Mouse (Mus musculus) embryonic stem cell, embryonic (primary cell): ENCODE results near the gene Gsk3b.

Source experiments
- CTCF ChIA-PET, 4 experiments: fragments of 300-600 bp in 2 of 4; fragments of 350-600 bp in 2 of 4; sonication (Branson Sonifier 250); formaldehyde crosslinking; loops; one replicate each; lab custom pipeline; 2022; ENCODE audit warnings: inconsistent platforms in 2 of 4; lab: Charles Lee
- POLR2A ChIA-PET, 4 experiments: fragments of 300-600 bp in 2 of 4; fragments of 350-600 bp in 2 of 4; sonication (Branson Sonifier 250); formaldehyde crosslinking; loops; one replicate each; lab custom pipeline; 2022; ENCODE audit warnings: antibody characterized with exemption in 4 of 4, inconsistent platforms in 1 of 4; lab: Charles Lee

Gsk3b gene

DNA sequence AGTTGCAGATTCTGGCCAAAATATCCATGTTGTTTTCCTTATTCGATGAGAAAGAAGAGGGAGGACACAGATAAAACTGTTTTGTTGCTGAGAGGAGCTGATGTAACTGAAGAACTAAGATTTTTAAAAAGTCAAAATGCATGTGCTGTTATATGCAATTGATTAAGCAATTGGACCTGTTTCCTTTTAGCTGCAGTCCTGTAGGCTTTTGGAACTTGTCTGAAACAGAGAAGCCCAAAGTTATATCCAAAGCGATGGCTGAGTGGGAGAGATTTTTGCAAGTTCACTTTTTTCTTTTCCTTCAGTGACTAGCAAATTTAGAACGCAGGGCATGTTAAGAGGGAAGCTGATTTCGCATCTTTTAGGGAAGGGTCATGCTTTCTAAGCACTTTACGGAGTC lies 2.9 kb downstream of the Gsk3b start:
- ChIA-PET CTCF (no interaction called here), POLR2A (interaction anchor here in 1 of 4 experiments (1.0 to 4.1 kb wide), 3 partner anchors 78 to 354 kb away, joined by 3 to 24 read pairs (median 5); no protein-coding TSS in a partner anchor)

DNA sequence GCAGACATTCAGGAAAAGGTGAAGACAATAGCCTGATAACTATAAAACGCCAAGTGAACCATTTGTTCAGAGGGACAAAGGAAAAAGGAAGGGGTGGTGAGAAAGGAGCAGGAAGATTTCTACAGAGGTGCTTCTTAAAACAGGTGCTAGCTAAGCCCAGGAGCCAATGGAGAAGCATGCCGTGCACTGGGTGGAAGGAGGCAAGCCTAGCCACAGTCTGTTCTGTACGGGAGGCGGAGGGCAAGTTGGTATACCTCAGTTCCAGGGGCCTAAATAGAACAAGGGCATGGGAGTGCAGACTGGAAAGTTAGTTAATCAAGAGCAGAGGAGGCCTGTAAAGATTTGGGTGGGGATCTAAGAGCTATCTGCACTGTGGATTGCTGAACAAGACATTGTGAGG lies 3.8 kb downstream of the Gsk3b start:
- CTCF ChIA-PET, result interaction anchor here in 1 of 4 experiments (0.7 kb wide), 1 partner anchor 39 kb away, joined by 3 read pairs; no protein-coding TSS in a partner anchor
- POLR2A ChIA-PET, result interaction anchor here in 3 of 4 experiments (0.5 to 1.3 kb wide), 7 partner anchors 8 to 162 kb away, joined by 3 to 5 read pairs (median 3); no protein-coding TSS in a partner anchor

DNA sequence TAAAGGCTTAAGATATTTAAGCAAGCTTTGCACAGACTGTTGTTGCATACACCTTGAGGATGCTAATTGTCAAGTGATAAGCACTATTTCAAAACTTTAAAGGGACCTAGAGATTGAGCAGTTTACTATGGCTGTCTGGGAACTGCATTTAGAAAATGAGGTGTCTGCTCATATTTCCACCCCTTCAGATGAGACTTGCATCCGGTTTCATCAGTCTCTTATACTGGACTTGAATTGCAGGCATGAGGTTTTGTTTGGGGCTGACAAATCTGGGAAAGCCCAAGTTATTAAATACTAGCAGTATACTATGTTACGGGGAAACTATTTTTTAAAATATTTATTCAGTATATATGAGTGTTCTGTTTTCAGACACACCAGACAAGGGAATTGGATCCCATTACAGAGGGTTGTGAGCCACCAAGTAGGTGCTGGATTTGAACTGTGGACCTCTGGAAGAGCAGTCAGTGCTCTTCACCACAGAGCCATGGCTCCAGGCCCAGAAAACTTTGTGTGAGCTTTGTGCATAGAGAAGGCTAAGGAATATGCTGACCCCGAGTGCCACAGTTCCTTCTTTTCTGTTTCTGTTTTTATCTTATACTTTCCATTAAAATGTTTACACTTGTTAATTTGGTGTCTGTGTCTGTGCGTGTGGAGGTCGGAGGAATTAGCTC lies 6.5 kb downstream of the Gsk3b start:
- ChIA-PET CTCF (interaction anchor here in 1 of 4 experiments (0.5 to 0.8 kb wide), 2 partner anchors 96 to 102 kb away, joined by 3 to 6 read pairs; no protein-coding TSS in a partner anchor), POLR2A (interaction anchor here in 3 of 4 experiments (0.5 to 1.6 kb wide), 9 partner anchors 10 to 296 kb away, joined by 3 to 6 read pairs (median 4); no protein-coding TSS in a partner anchor)

DNA sequence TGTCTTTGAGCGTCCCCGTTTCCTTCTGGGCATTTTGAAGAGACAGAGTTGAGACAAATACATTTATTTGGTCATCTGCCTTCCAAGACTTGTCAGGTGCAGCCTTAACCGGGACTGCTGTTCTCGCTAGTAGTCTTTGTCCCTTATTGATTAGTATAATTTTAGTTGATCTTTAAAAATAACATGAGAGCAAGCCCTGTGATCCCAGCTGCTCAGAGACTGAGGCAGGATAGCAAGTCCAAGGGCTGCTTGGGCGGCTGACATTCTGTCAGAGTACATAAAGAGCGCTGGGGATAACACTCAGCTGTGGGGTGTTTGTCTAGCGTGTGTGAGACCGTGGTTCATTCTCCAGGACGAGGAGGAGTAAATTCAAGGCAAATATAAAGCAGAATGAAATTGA lies 8.7 kb downstream of the Gsk3b start:
- ChIA-PET POLR2A (interaction anchor here in 2 of 4 experiments (1.3 to 6.4 kb wide), 5 partner anchors 8 to 73 kb away, joined by 5 to 30 read pairs (median 7); partner anchors contain the start of gene Gsk3b (in 2 of the 2)), CTCF (no interaction called here)

DNA sequence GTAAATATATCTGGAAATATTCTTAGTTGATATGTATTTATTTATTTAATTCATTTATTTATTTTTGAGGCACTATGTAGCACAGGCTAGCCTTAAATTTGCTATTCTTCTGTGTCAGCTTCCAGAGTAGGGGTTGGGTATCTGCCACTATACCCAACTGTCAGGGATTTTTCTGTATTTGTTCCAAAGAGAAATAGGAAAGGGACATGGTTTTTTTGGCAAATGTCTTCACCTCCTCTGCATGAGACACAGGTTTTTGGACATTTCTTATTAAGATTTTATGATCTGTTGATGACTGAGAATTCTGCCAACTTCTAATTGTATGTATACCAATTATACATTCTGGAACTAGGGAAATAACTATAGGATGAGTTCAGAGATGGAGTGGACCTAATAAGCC lies 10.5 kb downstream of the Gsk3b start:
- CTCF ChIA-PET, result no interaction called here
- POLR2A ChIA-PET, result interaction anchor here in 2 of 4 experiments (1.0 to 6.4 kb wide), 4 partner anchors 10 to 30 kb away, joined by 3 to 30 read pairs (median 14); partner anchors contain the start of gene Gsk3b (in 2 of the 2)

DNA sequence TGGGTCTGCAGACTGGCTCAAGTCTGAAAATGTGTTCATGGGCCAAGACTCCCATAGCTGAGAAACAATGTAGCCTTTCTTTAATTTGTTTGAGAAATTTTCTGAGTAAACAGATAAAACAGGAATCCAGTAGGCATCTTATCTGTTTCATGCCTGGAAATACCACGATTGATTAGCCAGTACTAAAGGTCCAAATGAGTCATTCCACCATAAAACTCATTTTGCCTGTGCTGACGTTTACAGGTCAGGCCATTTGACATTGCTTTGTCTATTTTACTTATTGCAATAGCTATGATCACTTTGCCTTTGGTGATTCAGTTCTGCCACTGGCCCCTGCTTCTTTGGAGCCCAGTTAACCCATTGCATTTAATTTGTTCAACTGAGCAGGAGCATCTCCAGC lies 11.8 kb downstream of the Gsk3b start:
- POLR2A ChIA-PET, result interaction anchor here in 2 of 4 experiments (0.6 to 6.4 kb wide), 6 partner anchors 8 to 256 kb away, joined by 3 to 30 read pairs (median 3); partner anchors contain the start of gene Gsk3b (in 2 of the 2)

DNA sequence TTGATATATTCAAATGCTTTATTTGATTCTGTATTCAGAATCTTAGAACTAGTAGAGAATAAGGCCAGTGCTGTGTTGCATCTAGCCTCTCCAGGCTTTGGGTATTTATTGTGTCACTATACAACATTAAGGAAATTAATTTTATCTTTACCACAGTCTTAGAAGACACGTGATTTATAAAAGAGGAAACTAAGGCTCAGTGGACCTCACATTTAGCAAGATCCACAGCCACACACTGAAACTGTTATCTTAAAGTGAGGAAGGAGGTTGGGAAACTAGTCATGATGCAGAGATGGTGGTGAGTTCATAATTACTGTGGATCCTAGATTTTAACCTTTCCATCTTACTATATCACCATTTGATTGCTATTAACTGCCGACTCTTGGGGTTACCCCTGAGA lies 16.7 kb downstream of the Gsk3b start:
- ChIA-PET POLR2A (interaction anchor here in 2 of 4 experiments (1.5 to 2.3 kb wide), 2 partner anchors 10 to 17 kb away, joined by 3 to 10 read pairs; partner anchors contain the start of gene Gsk3b (in 1 of the 2)), CTCF (interaction anchor here in 1 of 4 experiments (0.6 kb wide), 1 partner anchor 9 kb away, joined by 3 read pairs; no protein-coding TSS in a partner anchor)

More for the DNA sequence above, 11.8 kb downstream of the Gsk3b start:
- CTCF ChIA-PET, result no interaction called here

DNA sequence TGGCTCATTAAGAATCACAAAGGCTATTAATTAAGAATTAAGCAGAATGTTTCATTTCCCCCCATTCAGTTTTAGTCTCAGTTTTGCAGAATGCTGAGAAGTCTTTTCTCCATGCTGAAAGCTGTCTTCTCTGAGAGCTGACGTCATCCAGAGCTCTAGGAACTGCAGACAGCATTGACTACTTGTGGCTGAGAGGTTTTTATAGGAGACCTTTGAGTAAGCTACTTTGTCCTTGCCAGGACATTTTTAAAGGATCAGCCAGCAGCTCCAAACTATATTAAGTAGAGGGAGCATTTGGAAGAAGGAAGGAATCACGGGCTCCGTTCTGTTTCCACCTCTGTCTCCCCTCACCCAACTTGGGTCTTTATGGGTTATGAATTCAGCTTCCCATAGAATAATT lies 17.7 kb downstream of the Gsk3b start:
- ChIA-PET POLR2A (interaction anchor here in 3 of 4 experiments (0.6 to 2.3 kb wide), 5 partner anchors 12 to 312 kb away, joined by 3 to 10 read pairs (median 4); partner anchors contain the start of gene Gsk3b (in 2 of the 3)), CTCF (no interaction called here)

DNA sequence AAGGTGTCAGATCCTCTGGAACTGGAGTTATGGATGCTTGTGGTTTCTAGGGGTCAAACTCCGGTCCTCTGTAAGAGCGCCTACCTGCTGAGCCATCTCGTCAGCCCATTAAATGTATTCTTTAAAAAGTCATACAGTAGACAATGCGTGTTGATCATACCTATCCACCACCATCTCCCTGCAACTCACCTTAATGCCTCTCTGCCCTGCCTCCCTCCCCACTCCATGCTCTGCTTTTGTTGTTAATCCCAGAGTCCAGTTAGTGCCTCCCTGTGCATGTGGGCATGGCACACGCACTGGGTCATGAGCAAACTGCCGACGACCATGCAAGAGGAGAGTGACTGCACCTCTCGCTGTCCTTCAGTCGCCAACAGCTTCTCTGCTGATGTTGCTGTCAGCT lies 21.2 kb downstream of the Gsk3b start:
- POLR2A ChIA-PET, result interaction anchor here in 3 of 4 experiments (0.5 to 2.2 kb wide), 4 partner anchors 20 to 166 kb away, joined by 3 to 13 read pairs (median 8); partner anchors contain the start of gene Gsk3b (in 2 of the 3)
- CTCF ChIA-PET, result no interaction called here

DNA sequence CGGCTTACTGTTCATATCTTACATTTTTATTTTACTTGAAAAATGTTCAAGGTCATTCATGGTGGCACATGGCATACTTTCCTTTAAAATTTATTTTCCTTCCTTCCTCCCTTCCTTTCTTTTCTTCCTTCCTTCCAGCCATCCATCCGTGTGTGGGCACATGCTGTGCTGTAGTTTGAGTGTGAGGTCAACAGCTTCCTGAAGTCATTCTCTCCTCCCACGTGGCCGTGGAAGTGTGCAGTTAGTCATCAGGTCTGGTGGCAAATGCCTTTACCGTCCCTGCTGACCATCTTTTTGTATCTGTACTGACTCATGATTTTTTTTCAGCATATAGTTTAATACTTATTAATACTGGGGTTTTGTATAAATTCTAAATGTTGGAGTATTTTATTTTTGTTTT lies 21.8 kb downstream of the Gsk3b start:
- POLR2A ChIA-PET, result interaction anchor here in 3 of 4 experiments (0.5 to 2.2 kb wide), 4 partner anchors 20 to 166 kb away, joined by 3 to 13 read pairs (median 8); partner anchors contain the start of gene Gsk3b (in 2 of the 3)
- CTCF ChIA-PET, result interaction anchor here in 1 of 4 experiments (0.5 kb wide), 1 partner anchor 197 kb away, joined by 3 read pairs; no protein-coding TSS in a partner anchor

DNA sequence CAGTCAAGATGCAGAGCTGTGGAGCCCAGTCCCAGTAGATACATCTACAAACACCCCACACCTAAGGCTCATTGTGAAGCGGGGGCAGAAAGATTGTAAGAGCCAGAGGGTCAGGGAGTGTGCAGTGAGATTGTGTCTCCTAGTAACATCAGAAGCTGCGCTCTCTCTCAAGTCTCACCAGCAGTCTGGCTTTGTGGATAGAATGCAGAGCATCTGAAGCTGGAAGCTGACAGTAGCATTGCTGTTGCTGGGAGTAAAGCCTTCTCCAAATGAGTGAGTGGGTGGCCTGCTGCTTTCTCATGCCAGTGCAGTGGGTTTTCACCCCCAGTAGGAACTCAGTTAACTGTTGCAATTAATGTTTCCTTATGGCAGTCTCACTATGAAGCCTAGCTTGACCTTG lies 25.3 kb downstream of the Gsk3b start:
- ChIA-PET CTCF (interaction anchor here in 2 of 4 experiments (0.9 to 1.4 kb wide), 4 partner anchors 23 to 84 kb away, joined by 3 to 8 read pairs (median 4); no protein-coding TSS in a partner anchor), POLR2A (interaction anchor here (0.6 to 2.5 kb wide), 13 partner anchors 11 to 135 kb away, joined by 3 to 14 read pairs (median 4); partner anchors contain the start of gene Gsk3b (in 3 of the 4))

DNA sequence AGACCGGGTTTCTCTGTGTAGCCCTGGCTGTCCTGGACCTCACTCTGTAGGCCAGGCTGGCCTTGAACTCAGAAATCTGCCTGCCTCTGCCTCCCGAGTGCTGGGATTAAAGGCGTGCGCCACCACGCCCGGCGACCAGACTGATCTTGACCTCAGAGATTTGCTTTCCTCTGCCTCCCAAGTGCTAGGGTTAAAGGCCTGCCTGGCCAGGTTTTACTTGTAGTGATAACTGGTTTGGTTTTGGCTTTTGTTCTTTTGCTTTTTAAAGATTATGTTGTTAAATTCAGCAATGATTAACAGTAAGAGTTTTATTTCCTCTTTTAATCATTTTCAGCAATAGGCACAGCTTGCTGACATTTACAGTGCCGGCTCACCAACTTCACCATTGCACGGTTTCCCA lies 29.1 kb downstream of the Gsk3b start:
- ChIA-PET CTCF (interaction anchor here in 1 of 4 experiments (1.3 kb wide), 1 partner anchor 19 kb away, joined by 3 read pairs; no protein-coding TSS in a partner anchor), POLR2A (interaction anchor here in 1 of 4 experiments (1.0 to 1.9 kb wide), 4 partner anchors 12 to 33 kb away, joined by 3 to 5 read pairs (median 4); partner anchors contain the start of gene Gsk3b)

DNA sequence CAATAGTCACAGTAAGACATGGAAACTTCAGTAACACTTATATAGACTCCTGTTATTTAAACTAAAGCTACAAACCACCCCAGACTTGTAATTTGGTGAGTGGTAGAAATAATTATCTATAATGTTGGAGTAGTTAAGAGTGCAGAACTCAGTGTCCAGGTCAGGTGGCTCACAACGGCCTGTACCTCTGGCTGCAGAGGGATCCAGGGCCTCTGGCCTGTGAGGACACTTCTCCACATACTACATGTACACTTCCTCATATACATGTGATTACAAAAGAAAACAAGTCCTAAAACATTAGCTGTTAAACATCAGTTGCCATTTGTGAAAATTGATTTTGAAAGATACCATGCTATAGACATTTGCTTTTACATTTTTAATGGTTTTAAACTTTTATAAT lies 29.9 kb downstream of the Gsk3b start:
- POLR2A ChIA-PET, result interaction anchor here in 2 of 4 experiments (0.5 to 1.9 kb wide), 5 partner anchors 12 to 435 kb away, joined by 3 to 6 read pairs (median 4); no protein-coding TSS in a partner anchor
- CTCF ChIA-PET, result interaction anchor here in 1 of 4 experiments (1.4 kb wide), 2 partner anchors 78 to 124 kb away, joined by 4 to 5 read pairs; no protein-coding TSS in a partner anchor

DNA sequence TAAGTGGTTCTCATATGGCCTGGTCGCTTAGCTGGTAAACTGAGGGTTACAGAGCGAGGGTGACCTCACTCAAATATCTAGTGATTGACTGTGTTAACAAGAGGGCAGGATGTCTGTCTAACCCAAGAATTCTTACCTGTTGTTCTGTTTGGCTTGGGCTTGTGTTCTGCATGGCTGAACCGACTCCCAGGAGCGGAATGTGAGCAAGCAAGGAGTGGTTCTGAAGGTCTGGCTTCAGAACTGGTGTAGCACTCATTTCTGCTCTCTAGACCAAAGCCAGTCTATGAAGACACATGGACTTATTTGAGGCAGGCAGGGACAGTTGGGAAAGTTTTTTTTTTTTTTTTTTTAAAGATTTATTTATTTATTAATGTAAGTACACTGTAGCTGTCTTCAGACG lies 30.5 kb downstream of the Gsk3b start:
- CTCF ChIA-PET, result interaction anchor here in 3 of 4 experiments (0.6 to 1.4 kb wide), 7 partner anchors 78 to 1935 kb away, joined by 3 to 11 read pairs (median 4); no protein-coding TSS in a partner anchor
- POLR2A ChIA-PET, result interaction anchor here in 2 of 4 experiments (0.5 to 1.9 kb wide), 3 partner anchors 13 to 436 kb away, joined by 3 to 6 read pairs (median 5); no protein-coding TSS in a partner anchor

DNA sequence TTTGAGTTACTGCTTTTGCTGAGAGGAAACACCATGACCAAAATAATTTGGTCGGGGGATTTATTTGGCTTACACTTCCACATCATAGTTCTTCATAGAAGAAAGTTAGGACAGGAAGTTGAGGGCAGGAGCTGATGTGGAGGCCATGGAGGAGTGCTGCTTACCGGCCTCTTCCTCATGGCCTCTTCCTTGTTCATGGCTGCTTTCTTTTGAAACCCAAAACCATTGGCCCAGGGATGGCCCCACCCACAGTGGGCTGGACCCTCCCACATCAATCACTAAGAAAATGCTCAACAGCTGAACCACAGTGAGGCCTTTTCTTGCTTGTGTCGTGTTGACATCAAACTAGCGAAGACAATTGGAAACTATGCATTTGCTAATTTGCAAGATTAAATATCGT lies 40.4 kb downstream of the Gsk3b start:
- ChIA-PET POLR2A (interaction anchor here in 3 of 4 experiments (0.6 to 2.8 kb wide), 6 partner anchors 15 to 41 kb away, joined by 3 to 12 read pairs (median 5); partner anchors contain the start of gene Gsk3b (in 2 of the 3)), CTCF (no interaction called here)

DNA sequence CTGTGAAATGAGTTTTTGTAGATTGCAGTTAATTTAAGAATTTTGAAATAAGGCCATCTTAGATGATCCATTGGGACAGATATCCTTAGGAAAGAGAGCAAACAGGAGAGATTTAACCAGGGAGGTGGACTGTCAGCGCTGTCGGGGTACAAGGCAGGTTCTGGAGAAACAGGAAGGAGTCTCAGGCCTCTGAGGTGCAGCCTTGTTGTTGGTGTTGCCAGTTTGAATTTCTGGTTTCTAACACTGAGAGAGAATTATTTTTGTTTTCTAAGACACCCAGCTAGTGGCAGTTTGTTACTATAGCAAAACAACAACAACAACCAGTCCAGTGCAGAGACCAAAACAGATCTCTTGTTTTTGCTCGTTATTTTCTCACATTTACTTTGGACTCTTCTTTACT lies 42.2 kb downstream of the Gsk3b start:
- CTCF ChIA-PET, result no interaction called here

DNA sequence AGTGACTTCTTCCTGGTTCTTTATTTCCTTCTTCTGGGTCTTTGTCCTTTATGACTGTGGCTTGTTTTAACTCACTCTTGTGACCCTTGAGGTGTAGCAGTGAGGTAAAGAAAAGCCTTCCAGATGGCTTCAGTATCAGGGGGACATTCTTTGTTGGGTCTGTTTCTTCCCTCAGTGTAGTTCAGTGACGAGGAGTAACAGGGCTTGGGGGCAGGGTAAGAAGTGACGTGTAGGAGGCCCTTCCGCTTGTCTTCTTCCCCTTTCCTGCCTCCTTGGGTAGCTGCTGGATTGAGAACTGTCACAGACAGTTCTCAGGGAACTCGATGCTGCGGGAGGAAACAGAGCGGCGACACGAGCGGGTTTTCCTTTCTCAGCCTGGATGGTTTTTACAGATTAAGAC lies 43.0 kb downstream of the Gsk3b start:
- CTCF ChIA-PET, result interaction anchor here in 2 of 4 experiments (0.6 to 0.7 kb wide), 2 partner anchors 39 to 137 kb away, joined by 3 read pairs; no protein-coding TSS in a partner anchor
- POLR2A ChIA-PET, result interaction anchor here in 2 of 4 experiments (1.0 to 2.2 kb wide), 11 partner anchors 8 to 114 kb away, joined by 3 to 13 read pairs (median 4); partner anchors contain the start of gene Gsk3b (in 2 of the 2)

More for the DNA sequence above, 42.2 kb downstream of the Gsk3b start:
- POLR2A ChIA-PET, result interaction anchor here in 3 of 4 experiments (0.6 to 2.8 kb wide), 7 partner anchors 13 to 263 kb away, joined by 3 to 12 read pairs (median 4); partner anchors contain the start of gene Gsk3b (in 2 of the 3)

DNA sequence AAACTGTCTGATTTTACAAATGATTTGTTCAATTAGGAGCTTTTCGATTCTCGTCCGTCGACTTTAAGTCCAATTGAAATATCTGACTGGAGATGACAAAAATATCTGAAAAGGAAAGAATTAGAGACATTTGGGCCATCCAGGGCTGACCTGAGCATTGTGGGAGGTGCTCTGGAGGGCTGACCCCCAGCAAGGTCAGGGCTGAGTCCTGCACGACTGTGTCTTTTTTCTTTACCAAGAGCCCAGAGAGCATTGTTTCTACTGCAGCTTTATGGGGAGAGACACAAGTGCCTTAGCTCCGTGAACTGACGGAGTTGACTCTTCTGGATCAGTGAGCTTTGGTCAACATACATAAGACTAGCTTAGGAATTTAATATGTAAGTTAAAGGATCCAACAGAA lies 43.4 kb downstream of the Gsk3b start:
- CTCF ChIA-PET, result interaction anchor here in 3 of 4 experiments (0.6 to 0.7 kb wide), 3 partner anchors 40 to 153 kb away, joined by 3 read pairs; no protein-coding TSS in a partner anchor
- POLR2A ChIA-PET, result interaction anchor here in 2 of 4 experiments (0.9 to 2.2 kb wide), 13 partner anchors 9 to 128 kb away, joined by 3 to 13 read pairs (median 4); partner anchors contain the start of gene Gsk3b (in 2 of the 2)
